Mouse (Mus musculus): Measurements from ENCODE around the gene Ubl3. TPM values are rescaled to one million over a fixed set of nuclear protein-coding genes. Genes with fewer than 3 reads are reported as not detected.

The Ubl3 gene
- polyA plus RNA-seq, 1 experiment from 2014 or later: 71.8 TPM

Other genes with a start within 250 kb of the Ubl3 start
- 10.8 and 13.6 TPM in 2 replicates for gene Slc7a1, start 152.9 kb downstream of the Ubl3 start, polyA plus RNA-seq (2016; fragmentation: Nextera tagmentation; extraction: Ambion mirVana)